Mouse (Mus musculus): ENCODE results near the gene Eps15l1.

DNA sequence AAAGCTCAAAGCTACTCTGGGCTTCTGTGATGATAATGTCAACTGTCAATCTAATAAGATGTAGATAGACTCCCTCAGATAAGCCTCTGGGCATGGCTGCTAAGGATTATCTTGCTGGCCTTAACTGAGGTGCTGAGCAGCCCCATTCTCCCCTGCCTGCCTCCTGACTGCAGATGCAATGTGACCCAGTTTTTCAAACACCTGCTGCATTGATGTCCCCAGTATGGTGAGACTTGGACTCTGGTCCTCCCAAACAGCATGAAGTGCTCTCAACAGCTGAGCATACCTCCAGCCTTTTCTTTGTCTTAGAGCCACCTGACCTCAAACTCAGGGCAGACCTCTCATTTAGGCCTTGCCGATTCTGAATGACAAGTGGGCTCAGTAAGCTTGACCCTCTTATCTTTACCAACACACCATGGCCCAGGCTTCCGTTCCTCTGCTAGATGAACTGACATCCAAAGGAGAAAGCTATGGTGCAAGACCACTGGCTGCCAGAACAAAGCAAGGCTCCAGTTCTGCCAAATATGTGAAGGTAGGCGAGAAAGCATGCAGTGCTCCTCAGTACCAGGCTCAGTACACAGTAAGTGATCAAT is 108.2 kb downstream of the Eps15l1 start:
- TF ChIP-seq CTCF (IDR thresholded peaks at IDR 0.05; ENCODE audit: low read depth) (no peak), EP300 (IDR thresholded peaks at IDR 0.05; ENCODE audit: low read depth) (no peak)

Data from liver, embryonic 14.5 days (tissue).